Mouse (Mus musculus) G1E (cell line): Measurements from ENCODE around the gene Drosha.

Experiments used
- CTCF ChIP-seq: IDR thresholded peaks from 2 replicates; pipeline ENCODE4 v1.5.1; 2012; ENCODE audit warnings: low read depth, low read length, inconsistent platforms, mixed read lengths
- GATA1 ChIP-seq: IDR thresholded peaks from 2 replicates; pipeline ENCODE4 v1.6.1; 2012; ENCODE audit warnings: borderline replicate concordance, low read length, inconsistent platforms, mixed read lengths
- POLR2AphosphoS5 ChIP-seq: IDR thresholded peaks from 2 replicates; pipeline ENCODE4 v1.6.1; 2012; ENCODE audit warnings: low read depth, low read length, inconsistent platforms; ENCODE audit not compliant: insufficient replicate concordance
- TAL1 ChIP-seq: conservative IDR thresholded peaks from 2 replicates; pipeline ENCODE4 v1.6.1; 2012; ENCODE audit warnings: low read depth, low read length, inconsistent platforms, mixed read lengths

DNA sequence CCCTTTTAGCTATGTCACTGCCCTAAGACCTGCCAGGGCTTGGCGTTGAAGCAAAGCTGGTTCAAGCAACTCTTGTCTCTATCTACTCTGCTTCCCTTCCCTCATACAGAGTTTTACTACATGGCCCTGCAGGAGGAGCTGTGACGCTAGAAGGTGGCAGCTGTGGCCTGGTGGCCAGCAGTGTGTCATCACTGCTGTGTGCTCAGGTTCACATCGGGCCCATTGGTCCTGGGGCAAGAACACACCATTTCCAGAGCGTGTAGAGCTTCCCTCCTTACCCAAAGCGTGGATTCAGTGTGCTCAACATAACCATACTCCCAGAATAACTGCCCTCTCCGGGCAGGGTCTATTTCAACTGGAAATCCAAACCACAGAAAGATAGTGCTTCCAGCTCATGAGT lies 97.3 kb downstream of the Drosha start:
- TF ChIP-seq CTCF (no peak), GATA1 (no peak), TAL1 (no peak), POLR2AphosphoS5 (no peak)
